Mouse (Mus musculus) CH12F3 (cell line): ENCODE results near the gene Trim28.
"Not testable (repeated sequence)": the region's sequence is repeated elsewhere in the genome, so short reads cannot be mapped to it uniquely, and the experiment has no call there.

Experiments
- in situ Hi-C: fragments of 300-500 bp; cut with MboI; formaldehyde crosslinking; loops from 2 replicates; pipeline ENCODE4 v1.14.3; 2020; ENCODE audit warnings: low sequenced_read_pairs

Trim28 gene

GRCm38 (mm10) chr7:13056913-13057700, 58.2 kb downstream of the Trim28 start:
- in situ Hi-C loops = no loop called here

GRCm38 (mm10) chr7:13059536-13059935, 60.6 kb downstream of the Trim28 start:
- in situ Hi-C loops = no loop called here

GRCm38 (mm10) chr7:13063399-13063798, 64.5 kb downstream of the Trim28 start:
- in situ Hi-C loops = not testable (repeated sequence)

- in situ Hi-C loops = no loop called here
These were observed 73.4 kb downstream of the Trim28 start for GRCm38 (mm10) chr7:13072293-13072692.
